Mouse (Mus musculus): Measurements from ENCODE around the gene Adap2.
"Not testable (repeated sequence)": the region's sequence is repeated elsewhere in the genome, so short reads cannot be mapped to it uniquely, and the experiment has no call there.

The Adap2 gene

DNA sequence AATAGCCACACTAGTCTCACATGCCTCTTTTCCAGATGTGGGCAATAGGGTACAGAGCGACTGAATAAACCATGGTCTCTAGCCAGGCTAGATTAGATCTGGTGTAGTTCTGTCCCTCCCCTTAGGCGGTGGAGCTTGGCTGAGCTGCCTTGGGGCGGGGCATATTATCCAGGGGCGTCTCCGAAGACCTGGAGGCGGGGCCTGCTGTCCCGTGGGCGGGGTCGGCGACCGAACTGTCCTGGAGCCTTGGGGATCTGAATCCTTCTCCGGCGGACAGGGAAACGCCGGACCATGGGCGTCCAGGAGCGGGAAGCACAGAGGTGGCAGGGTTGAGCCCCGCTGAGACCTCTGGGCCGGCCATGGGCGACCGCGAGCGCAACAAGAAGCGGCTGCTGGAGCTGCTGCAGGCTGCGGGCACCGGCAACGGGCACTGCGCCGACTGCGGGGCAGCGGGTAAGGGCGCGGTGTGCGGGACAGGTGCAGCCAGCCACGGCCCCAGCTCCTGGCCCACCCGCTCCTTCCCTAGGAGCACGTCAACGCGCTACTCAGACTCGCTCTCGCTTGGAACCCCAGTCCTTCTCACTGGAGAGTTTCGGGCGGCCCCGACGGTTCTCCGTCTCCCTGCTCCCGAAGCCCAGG lies at the start of gene Adap2:
Adap2 (plus strand) TSS at position 249 of the 639 bp plus-strand sequence.
- in situ Hi-C loops (cut with MboI, MseI) = no loop called here

DNA sequence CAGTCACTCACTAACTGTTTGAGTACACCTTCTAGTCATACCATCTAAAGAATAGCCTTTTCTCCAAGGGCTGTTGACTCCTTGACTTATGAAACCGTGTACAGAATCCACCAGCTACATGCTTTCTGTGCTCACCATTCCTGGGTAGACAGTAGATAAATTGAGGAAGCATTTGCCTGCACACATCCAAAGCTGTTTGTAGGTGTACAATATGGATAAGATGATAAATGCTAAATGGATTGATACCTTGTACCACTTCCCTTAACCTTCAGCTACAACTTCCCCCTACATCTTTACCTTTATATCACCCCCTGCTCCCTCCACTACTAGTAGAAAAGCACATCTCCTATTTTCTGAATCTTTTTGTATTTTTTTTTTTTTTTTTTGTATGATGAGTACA lies 49.5 kb upstream of the Adap2 start:
- in situ Hi-C loops (cut with MboI, MseI) = no loop called here

DNA sequence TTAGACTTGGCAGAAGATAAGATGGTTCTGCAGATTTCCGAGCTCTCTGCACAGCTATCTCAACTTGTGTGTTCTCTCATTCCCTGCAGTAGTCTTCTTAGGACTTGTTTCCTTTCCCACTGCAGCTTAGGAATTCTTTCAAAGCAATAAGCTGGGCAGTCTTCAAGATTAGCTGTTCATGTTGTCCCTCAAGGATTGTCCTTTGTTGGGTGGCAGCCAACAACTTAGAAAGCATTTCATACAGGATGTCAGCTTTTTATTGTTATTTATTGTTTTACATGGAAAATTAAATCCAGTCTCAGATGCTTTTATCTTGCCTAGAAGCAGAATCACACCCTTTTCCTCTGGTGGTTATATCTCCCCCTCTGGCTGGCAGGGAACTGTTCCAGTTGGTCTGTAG lies 37.5 kb upstream of the Adap2 start:
- in situ Hi-C loops (cut with MboI, MseI) = no loop called here

DNA sequence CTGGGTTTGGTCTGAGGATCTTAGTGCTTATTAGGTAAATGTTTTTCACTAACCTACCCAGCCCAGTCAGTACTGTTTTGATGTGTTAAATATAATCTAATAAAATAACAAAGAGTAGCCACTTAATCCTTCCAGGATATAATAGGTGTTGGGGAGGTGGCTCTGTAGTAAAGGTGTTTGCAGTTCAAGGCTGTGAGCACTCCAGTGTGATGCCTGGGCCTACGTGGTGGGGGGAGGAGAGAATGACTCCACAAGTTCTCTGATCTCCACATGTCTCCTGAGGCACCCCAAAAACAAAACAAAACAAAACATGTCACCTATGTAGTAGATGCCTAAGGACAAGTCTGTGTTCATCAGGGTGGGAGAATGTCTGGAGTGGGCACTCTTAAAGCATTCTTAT lies 21.9 kb upstream of the Adap2 start:
- in situ Hi-C loops (cut with MboI, MseI) = no loop called here

DNA sequence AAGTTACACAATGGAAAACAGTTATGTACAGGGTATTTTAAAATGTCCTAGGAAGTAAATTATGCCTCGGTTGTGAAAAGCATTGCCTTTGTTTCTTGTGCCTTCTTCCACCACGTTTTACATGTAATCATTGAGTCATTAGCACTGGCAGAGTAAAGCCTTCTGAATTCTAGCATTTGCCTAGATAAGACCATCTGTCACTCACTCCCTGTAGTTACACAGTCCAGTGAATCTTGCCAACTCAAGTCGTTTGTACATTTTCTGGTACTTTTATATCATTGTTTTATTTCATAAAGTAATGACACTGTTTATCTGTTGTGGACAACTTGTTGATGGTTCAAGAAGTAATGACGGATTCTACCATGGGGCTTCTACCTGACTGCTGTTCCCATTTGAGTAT lies 19.2 kb upstream of the Adap2 start:
- in situ Hi-C loops (cut with MboI, MseI) = no loop called here

DNA sequence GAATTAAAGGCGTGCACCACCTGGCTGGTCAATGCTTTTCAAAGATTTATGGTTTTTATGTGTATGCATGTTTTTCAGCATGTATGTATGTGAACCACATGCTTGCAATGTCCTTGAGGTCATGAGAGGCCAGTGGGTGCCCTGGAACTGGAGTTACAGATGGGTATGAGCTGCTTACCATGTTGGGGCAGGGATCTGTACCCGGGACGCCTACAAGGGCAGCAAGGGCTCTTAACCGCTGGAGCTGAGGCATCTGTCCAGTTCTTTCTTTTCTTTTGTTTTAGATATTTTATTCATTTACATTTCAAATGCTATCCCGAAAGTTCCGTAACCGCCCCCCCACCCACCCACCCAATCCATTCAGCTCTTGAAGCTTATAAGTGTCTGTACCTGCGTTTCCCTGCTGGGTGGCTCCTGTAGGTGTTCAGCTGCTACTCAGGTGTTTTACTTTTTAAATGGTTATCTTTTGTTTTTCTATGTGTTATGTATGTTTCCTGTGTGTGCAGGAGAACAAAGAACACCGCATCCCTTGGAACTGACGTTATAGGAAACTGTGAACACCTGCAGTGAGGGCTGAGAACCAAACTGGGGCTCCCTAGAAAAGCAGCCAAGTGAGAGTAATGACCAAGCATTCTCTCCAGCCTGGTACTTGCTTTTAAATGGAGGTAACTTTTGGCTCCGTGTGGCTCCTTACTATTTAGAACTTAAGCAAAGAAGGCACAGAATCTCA lies 17.8 kb upstream of the Adap2 start:
- in situ Hi-C loops (cut with MboI, MseI) = no loop called here

DNA sequence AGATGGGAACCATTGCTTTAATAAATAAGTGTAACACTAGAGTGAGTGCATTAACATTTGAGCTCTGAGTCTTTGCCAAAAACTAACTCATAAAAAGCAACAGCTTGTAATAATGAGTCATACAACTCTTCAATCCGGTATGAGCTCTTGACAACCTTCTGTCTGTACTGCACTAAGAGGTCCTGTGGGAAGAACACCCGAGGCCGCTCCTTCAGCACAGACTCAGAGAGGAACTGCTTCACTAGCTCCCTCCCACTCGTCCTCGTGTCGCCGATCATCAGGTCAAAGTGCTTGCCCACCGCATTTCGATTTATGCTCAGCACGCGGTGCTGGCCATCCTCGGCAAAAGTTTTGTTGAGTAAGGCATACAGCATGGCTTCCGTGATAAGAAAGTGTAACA lies 17.1 kb upstream of the Adap2 start:
- in situ Hi-C loops (cut with MboI, MseI) = no loop called here

DNA sequence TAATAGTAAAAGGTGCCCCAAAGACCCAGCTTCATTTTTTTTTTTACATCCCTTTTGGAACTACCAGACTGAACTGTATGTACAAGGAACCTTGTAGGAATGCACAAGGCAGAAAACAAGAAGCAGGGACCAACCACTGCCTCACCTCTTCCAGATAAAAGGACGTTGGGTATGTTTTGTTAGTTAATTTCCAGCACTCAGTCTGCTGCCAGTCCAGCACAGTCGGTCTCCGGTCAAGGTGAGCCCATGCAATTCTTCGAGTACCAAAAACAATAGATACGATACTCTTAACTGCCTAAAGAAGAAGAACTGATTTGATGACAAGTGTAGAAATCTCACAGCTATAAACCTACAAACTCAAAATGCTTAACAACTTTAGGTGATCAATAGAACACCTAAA lies 16.1 kb upstream of the Adap2 start:
- in situ Hi-C loops (cut with MboI, MseI) = no loop called here

DNA sequence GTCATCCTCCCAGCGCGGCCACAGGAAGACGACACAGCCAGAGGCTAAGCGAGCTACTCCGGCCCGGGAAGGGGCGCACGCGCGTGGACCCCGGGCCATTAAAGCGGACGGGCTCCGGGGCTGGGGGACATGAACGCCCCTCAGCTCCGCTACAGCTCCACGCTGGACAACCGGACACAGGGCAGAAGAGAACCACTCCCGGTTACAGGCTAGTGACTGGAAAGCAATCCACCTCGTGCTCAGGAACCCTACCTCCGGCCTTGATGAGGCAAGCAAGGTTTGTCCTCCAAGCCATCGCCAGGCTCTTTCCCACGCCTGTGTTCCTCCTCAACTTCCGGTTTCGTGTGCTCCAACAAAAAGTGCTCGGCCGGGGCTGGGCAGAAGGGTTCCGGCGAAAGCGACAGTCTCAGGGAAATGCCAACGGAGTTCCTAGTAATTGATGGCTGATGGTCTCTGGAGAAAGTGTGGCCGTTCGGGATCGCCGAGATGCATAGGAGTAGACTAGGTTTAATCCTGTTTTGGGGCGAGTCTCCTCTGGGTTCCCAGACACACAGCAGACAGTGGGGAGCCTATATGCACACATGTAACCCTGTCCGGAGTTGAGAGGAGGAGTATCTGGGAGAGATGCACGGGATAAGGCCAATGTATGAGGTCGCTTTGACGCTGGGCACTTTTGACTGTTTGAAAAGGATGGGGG lies 11.9 kb upstream of the Adap2 start, which contains the start of gene Tefm:
Tefm (minus strand) TSS at position 351 of the 697 bp plus-strand sequence.
- in situ Hi-C loops (cut with MboI, MseI) = no loop called here

DNA sequence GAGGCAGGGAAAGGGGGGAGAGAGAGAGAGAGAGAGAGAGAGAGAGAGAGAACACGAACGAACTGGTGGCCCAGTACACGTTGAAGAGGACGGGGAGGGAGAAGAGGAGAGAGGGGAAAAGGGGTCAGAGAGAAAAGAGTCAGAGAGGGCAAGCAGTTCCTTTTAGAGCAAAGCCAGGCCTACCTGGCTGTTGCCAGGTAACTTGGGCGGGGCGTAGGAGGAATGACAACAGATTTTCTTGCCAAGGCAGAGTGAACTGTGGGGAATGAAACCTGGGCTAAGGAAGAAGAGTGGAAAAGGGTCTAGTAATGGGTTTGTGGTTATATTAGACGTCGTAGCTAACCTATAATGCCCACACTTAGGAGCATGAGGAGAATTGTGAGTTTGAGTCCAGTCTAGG lies 11.0 kb upstream of the Adap2 start:
- in situ Hi-C loops (cut with MboI, MseI) = no loop called here

DNA sequence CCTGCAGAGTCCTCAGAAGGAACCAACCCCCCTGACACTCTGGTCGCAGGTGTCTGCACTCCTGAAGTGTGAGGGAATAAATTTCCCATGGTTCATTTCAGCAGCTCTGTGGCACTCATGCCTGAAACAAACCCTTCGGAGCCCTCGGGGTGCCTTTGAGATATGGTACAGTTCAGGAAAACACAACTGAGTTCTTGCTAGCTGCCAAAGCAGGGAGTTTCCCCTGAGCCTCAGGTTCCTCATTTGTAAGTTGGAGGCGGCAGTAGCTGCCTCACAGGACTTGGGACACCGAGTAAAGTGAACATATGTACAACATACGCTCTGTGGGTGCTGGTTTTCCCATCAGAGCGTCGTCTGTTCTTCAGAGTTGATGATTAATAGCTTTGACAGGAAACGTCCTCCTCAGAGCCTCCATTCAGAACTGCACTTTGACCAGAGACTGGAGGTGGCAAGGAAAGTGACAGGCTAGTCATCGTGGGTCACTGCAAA lies 8.1 kb upstream of the Adap2 start:
- in situ Hi-C loops (cut with MboI, MseI) = no loop called here

DNA sequence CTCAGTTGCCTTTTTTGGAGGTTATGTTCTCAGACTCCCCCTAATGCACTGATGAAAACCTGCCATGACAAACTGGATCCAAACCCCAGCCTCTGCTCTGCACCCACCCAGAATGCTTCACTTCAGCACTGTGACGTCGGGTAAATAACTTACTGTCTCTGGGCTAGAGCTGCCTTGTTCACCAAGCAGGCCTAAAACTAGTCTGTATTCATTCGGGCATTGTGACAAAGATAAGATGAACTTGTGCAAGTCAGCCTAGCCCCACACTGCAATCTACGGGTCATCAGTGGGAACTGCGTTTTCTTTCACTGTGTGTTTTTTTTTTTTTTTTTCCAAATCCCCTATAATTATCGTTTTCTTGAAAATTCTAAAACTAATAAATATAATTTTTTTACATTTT lies 6.2 kb upstream of the Adap2 start:
- in situ Hi-C loops (cut with MboI, MseI) = no loop called here

DNA sequence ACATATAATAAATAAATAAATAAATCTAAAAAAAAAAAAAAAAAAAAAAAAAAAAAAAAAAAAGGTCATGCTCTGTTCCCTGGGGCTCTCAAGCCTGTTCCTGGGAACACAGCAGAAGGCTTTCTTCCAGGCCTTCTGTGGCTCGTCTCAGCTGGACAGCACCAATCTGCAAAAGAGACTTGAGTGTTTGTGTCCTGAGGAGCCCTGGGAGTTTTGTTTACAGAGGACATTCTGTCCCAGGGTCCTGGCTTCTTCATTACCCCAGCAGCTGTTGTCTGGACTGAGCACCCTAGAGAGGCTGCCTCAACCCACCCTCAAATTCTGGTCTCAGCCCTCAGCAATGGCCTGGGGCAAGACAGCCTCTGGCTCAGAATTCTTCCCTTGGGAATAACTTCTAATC lies 5.6 kb upstream of the Adap2 start:
- in situ Hi-C loops (cut with MboI, MseI) = no loop called here

DNA sequence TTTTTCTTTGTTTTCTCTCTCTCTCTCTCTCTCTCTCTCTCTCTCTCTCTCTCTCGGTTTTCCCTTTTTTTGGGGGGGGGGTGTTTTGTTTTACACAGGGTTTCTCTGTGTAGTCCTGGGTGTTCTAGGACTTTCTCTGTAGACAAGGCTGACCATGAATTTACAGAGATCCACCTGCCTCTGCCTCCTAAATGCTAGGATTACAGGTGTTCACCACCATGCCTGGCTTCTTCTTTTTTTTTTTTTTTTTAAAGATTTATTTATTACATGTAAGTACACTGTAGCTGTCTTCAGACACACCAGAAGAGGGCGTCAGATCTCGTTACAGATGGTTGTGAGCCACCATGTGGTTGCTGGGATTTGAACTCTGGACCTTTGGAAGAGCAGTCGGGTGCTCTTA lies 4.9 kb upstream of the Adap2 start:
- in situ Hi-C loops (cut with MboI, MseI) = not testable (repeated sequence)

DNA sequence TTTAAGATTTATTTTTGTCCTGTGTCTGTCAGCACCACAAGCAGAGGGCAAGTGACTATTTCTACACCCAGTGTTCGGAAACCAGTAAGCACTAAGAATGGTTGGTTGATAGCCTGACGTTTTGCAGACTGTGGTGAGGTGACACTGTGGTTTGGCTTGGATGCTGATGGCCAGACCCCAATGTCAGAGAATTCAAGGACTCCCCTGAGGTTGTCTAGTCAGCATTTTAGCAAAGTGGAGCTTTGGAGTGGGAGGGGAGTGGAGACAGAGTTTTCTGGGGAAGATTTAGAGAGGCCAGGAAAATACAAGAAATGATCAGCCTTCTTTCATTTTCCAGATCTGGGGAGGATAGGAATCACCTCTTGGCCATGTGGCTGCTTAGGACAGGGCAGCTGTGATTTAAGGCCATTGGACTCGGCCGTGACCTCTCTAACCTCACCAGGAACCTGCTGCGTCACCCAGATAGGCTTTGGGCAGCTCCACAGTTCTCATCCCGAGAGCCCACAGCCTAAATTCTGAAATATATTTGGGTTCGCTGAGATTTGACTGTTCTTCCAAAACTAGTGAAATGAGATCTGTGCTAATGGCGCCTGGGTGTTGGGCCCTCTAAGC lies 4.4 kb upstream of the Adap2 start:
- in situ Hi-C loops (cut with MboI, MseI) = no loop called here

DNA sequence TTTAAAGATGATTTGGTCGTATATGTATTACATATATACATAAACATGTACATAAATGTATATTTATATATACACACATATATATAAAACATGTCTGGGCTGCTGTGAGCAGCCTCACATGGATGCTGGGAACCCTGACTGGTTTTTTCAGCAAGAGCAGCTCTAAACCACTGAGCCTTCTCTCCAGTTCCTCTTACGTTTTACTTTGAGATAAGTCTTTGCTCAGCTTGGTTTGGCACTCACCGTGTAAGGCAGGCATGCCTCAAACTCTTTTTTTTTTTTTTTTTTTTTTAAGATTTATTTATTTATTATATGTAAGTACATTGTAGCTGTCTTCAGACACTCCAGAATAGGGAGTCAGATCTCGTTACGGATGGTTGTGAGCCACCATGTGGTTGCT lies 3.3 kb upstream of the Adap2 start:
- in situ Hi-C loops (cut with MboI, MseI) = no loop called here

DNA sequence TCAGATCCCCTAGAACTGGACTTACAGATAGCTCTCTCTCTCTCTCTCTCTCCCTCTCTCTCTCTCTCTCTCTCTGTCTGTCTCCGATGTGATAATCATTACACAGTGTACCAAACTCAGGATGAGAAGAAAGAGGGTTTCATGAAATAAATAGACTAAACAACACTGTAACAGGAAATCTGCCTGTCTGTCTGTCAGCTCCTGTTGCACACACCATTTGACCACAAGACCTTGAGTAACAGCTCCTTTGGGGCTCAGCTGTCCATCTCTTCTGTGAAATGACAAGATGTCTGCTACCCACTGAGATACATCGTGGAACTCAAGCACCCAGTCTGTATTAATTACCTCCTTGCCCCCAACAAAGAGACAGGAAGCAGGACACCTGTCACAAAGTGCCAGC lies 2.4 kb upstream of the Adap2 start:
- in situ Hi-C loops (cut with MboI, MseI) = no loop called here

DNA sequence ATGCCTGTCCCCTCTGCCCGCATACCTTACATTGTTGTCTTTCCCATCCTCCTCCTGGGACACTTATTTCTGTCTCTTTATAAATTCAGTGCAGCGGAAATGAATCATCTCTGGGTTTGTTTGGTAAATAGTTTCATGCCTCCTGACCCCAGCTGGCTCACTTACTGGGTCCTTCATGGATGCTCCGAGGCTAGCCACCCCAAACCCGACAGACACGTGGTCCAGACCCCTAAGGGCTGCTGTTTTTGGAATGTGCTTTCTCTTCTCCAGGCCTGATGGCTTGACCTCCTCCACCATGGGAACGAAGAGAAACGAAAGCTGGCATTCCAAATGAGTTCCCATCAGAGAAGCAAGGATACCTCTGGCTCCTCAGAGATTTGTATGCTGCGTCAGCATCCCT lies 1.5 kb upstream of the Adap2 start:
- in situ Hi-C loops (cut with MboI, MseI) = no loop called here

DNA sequence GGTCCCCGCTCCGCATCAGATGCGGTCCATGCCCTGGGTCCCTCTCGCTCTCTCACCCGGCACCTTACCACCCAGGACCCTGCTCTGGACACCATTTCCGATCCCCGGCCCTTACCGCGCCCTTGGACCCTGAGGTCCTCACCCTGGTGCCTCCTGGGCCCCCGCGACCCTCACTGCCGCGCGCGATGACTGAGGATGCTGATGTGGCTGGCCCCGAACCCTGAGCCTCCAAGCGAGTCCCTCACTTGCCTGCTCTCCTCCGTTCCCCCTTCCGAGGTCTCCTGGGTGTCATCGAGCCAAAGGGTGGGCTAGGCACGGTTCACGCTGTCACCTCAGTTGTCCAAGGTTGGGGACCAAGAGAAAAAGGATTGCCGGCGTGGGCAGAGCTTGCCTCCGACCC lies 596 bp downstream of the Adap2 start:
- in situ Hi-C loops (cut with MboI, MseI) = no loop called here

DNA sequence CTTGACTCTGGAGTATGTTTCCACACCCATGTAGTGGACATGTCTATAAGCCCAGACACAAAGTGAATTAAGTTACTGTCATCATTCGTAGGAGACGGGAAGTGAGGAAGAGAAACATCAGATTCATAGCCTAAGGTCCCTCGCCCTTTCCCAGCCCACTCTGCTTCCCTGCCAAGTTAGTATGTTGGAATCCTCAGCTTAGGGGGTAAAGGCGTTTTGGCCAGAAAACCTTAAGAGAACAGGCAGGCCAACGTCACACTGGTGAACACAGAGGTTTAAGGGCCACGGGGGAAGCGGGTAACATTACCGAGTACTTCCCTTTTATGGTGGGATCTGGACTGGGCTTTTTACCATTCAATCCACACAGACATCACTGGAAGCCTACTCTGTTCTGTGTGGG lies 1.6 kb downstream of the Adap2 start:
- in situ Hi-C loops (cut with MboI, MseI) = no loop called here

DNA sequence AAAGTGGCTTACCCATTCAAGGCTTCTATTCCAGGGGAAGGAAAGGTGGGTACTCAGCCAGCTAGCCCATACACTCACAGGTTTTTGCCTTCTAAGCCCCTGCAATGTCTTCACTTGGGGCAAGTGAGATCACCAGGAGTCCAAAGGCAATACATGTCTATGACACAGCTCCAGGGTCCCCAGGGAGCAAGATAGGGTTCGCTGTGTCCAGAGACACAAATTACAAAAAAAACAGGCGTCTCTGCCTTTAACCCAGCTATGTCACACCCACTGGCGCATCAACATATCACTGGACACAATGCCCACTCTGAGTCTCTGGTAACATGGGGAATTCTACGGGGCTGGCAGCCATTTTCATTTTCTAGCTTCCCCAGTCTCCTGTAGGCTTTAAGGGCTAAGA lies 2.1 kb downstream of the Adap2 start:
- in situ Hi-C loops (cut with MboI, MseI) = no loop called here

DNA sequence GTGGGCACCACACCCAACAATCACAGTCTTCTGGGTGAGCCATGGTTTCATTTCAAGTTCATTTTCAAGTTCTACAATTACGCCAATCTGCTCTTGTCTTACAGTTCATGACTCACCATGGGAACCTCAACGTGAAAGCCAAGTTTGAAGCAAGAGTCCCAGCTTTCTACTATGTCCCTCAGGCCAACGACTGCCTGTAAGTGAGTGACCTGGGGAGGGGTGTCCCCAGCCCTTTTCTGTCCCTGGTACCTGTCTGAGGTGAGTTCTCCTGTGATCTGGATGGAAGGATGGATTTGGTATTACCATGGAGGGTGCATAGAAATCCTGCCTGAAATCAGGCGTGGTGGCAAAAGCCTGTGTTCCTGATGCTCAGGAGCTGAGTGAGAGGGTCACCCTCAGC lies 2.9 kb downstream of the Adap2 start:
- in situ Hi-C loops (cut with MboI, MseI) = no loop called here

All from regulatory T cell (primary cell).